Mouse (Mus musculus): ENCODE results near the gene Qrich1. TPM values are rescaled to one million over a fixed set of nuclear protein-coding genes. Genes with fewer than 3 reads are reported as not detected.
A peak's percentile ranks its signal among the peaks of the same experiment; 100 is the strongest.

The Qrich1 gene
- polyA plus RNA-seq, 1 experiment from 2014 or later = 168 TPM

MicroRNA genes within 50 kb of the gene (microRNA counts, 519-probe panel; counts per million panel counts)
- microRNA mmu-miR-191 = 4,674 counts per million, percentile 84 among the panel's probes with 10 or more counts
- 3,967 counts per million, percentile 77 among the panel's probes with 10 or more counts for microRNA mmu-miR-425

Small RNA genes lying within 50 kb of the gene (microRNA-seq; reads per million reads assigned to microRNA genes)
- not detected for gene Gm24083
- gene Mir191 = not detected
- 1,924 reads per million, percentile 81 among the genes with 10 or more reads in this experiment for gene Mir425

Other genes with a start within 250 kb of the Qrich1 start
- gene Nicn1, start 226.4 kb upstream of the Qrich1 start, polyA plus RNA-seq (2016; fragmentation: Nextera tagmentation; extraction: Ambion mirVana) = 38.3 and 39.3 TPM in 2 replicates
- 35.9 and 40.8 TPM in 2 replicates for gene Amt, start 220.0 kb upstream of the Qrich1 start, polyA plus RNA-seq (2016; fragmentation: Nextera tagmentation; extraction: Ambion mirVana)
- 240 and 243 TPM in 2 replicates for gene Rhoa, start 210.7 kb upstream of the Qrich1 start, polyA plus RNA-seq (2016; fragmentation: Nextera tagmentation; extraction: Ambion mirVana)
- gene Tcta, start 210.6 kb upstream of the Qrich1 start, polyA plus RNA-seq (2016; fragmentation: Nextera tagmentation; extraction: Ambion mirVana) = 14.4 and 14.7 TPM in 2 replicates
- gene Gpx1, start 177.9 kb upstream of the Qrich1 start, polyA plus RNA-seq (2016; fragmentation: Nextera tagmentation; extraction: Ambion mirVana) = 810 and 843 TPM in 2 replicates
- 127 and 133 TPM in 2 replicates for gene Usp4, start 169.0 kb upstream of the Qrich1 start, polyA plus RNA-seq (2016; fragmentation: Nextera tagmentation; extraction: Ambion mirVana)
- gene 1700102P08Rik, start 124.0 kb upstream of the Qrich1 start, polyA plus RNA-seq (2016; fragmentation: Nextera tagmentation; extraction: Ambion mirVana) = 0.67 and 1.0 TPM in 2 replicates
- 0.93 and 1.1 TPM in 2 replicates for gene Ccdc36, start 88.3 kb upstream of the Qrich1 start, polyA plus RNA-seq (2016; fragmentation: Nextera tagmentation; extraction: Ambion mirVana)
- not detected in 2 replicates for gene BC048562, start 80.3 kb upstream of the Qrich1 start, polyA plus RNA-seq (2016; fragmentation: Nextera tagmentation; extraction: Ambion mirVana)
- 56.6 and 57.5 TPM in 2 replicates for gene Ccdc71, start 56.3 kb upstream of the Qrich1 start, polyA plus RNA-seq (2016; fragmentation: Nextera tagmentation; extraction: Ambion mirVana)
- 21.6 and 24.2 TPM in 2 replicates for gene Klhdc8b, start 55.2 kb upstream of the Qrich1 start, polyA plus RNA-seq (2016; fragmentation: Nextera tagmentation; extraction: Ambion mirVana)
- gene Lamb2, start 37.1 kb upstream of the Qrich1 start, polyA plus RNA-seq (2016; fragmentation: Nextera tagmentation; extraction: Ambion mirVana) = 33.2 and 33.5 TPM in 2 replicates
- 84.7 and 93.7 TPM in 2 replicates for gene Usp19, start 26.2 kb upstream of the Qrich1 start, polyA plus RNA-seq (2016; fragmentation: Nextera tagmentation; extraction: Ambion mirVana)
- 118 and 119 TPM in 2 replicates for gene Qars, start 9.1 kb upstream of the Qrich1 start, polyA plus RNA-seq (2016; fragmentation: Nextera tagmentation; extraction: Ambion mirVana)
- 235 and 254 TPM in 2 replicates for gene Impdh2, start 43.5 kb downstream of the Qrich1 start, polyA plus RNA-seq (2016; fragmentation: Nextera tagmentation; extraction: Ambion mirVana)
- gene Ndufaf3, start 50.6 kb downstream of the Qrich1 start, polyA plus RNA-seq (2016; fragmentation: Nextera tagmentation; extraction: Ambion mirVana) = 42.4 and 44.1 TPM in 2 replicates
- gene Dalrd3, start 53.1 kb downstream of the Qrich1 start, polyA plus RNA-seq (2016; fragmentation: Nextera tagmentation; extraction: Ambion mirVana) = 191 and 200 TPM in 2 replicates
- 200 and 215 TPM in 2 replicates for gene Wdr6, start 61.9 kb downstream of the Qrich1 start, polyA plus RNA-seq (2016; fragmentation: Nextera tagmentation; extraction: Ambion mirVana)
- gene P4htm, start 80.9 kb downstream of the Qrich1 start, polyA plus RNA-seq (2016; fragmentation: Nextera tagmentation; extraction: Ambion mirVana) = 7.0 and 7.2 TPM in 2 replicates
- gene Arih2, start 132.6 kb downstream of the Qrich1 start, polyA plus RNA-seq (2016; fragmentation: Nextera tagmentation; extraction: Ambion mirVana) = 57.9 and 62.5 TPM in 2 replicates
- gene Slc25a20, start 145.3 kb downstream of the Qrich1 start, polyA plus RNA-seq (2016; fragmentation: Nextera tagmentation; extraction: Ambion mirVana) = 30.4 and 35.1 TPM in 2 replicates
- gene Prkar2a, start 172.5 kb downstream of the Qrich1 start, polyA plus RNA-seq (2016; fragmentation: Nextera tagmentation; extraction: Ambion mirVana) = 24.7 and 26.2 TPM in 2 replicates

All from embryonic facial prominence, embryonic 10.5 days (tissue).